Mouse (Mus musculus): ENCODE measurements around the gene Zfp385b.

DNA sequence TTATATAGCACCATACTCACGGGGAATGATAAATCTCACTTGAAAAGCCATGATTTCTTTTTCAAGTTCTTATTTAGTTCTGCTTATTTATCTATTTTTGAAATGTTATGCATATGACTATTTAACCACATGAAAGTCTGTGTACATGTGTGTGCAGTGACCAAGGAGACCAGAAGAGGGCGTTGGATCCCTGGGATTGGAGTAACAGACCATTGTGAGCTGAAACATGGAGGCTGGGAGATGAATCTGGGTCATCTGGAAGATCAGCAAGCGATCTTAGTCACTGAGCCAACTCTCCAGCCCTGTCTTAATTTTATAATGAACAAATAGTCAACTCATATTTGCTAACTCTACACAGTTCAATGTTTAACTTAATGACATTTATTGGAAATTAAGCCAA is 16.3 kb upstream of the Zfp385b start:
- TF ChIP-seq EP300 (IDR thresholded peaks at IDR 0.05; ENCODE audit: insufficient read depth, low read depth, low read length) (no peak), CTCF (IDR thresholded peaks at IDR 0.05) (0 out of 2 replicates have a peak, but pooled peaks have one; percentile 23), POLR2A (IDR thresholded peaks at IDR 0.05; ENCODE audit: insufficient read depth, low read depth, low read length) (no peak)
